Mouse (Mus musculus) liver, adult 2 months (tissue): ENCODE data around the gene Nol4l.

Experiments used
- CTCF ChIP-seq: fragments of 200-500 bp; IDR thresholded peaks from 2 replicates; pipeline ENCODE4 v1.5.1; 2011; ENCODE audit warnings: low read depth, low read length, control low read depth
- POLR2A ChIP-seq: fragments of 200-500 bp; IDR thresholded peaks from 2 replicates; pipeline ENCODE4 v1.6.1; 2011; ENCODE audit warnings: low read length, control low read depth; ENCODE audit not compliant: insufficient read depth; ENCODE audit errors: extremely low read depth

DNA sequence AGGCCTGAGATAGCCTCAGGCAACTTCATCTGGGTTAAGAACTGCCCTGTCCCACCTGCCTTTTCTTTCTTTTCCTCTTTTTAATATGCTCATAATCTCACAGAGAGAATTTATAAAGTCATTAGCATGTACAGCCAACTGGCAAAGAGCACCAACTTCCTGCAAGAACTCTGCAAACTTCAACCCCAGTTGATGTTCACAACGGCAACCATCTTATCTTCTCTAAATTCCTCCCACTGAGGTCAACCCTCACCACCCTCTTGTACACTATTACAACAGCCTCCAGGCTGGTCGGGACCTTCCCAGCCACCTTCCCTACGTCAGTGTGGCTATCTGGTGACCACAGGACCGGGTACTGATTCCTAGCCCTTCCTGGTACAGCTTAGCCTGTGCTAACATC is 27.5 kb upstream of the Nol4l start:
- no peak for TF ChIP-seq POLR2A
- no peak for TF ChIP-seq CTCF
